Mouse (Mus musculus) cortical plate, adult 2 months (tissue): ENCODE measurements around the gene Galnt17.

Source experiments
- CTCF ChIP-seq: fragments of 200-500 bp; IDR thresholded peaks from 2 replicates; pipeline ENCODE4 v1.5.1; 2011; ENCODE audit warnings: mild to moderate bottlenecking, control low read depth, low read length; ENCODE audit not compliant: insufficient read depth; ENCODE audit errors: extremely low read depth
- POLR2A ChIP-seq: fragments of 200-500 bp; IDR thresholded peaks from 2 replicates; pipeline ENCODE4 v1.6.1; 2011; ENCODE audit warnings: mild to moderate bottlenecking, low read length, control low read depth; ENCODE audit not compliant: insufficient read depth; ENCODE audit errors: extremely low read depth

- no peak for TF ChIP-seq CTCF
- no peak for TF ChIP-seq POLR2A
Observed at GRCm38 (mm10) chr5:130854430-130854829, 453.9 kb downstream of the Galnt17 start.
